Mouse (Mus musculus) liver, postnatal 0 days (tissue): ENCODE measurements around the gene Il34.

Source experiments
- CTCF ChIP-seq: sonication (generic); IDR thresholded peaks from 2 replicates; pipeline ENCODE4 v1.5.1; 2016; ENCODE audit warnings: antibody characterized with exemption, low read depth
- EP300 ChIP-seq: IDR thresholded peaks from 2 replicates; pipeline ENCODE4 v1.6.1; 2016; ENCODE audit warnings: antibody characterized with exemption, low read depth, mild to moderate bottlenecking

- no peak for TF ChIP-seq CTCF
- no peak for TF ChIP-seq EP300
These were observed 65.0 kb downstream of the Il34 start for GRCm38 (mm10) chr8:110740629-110741175.
